Mouse (Mus musculus): Measurements from ENCODE around the gene Zmynd12. TPM values are rescaled to one million over a fixed set of nuclear protein-coding genes. Genes with fewer than 3 reads are reported as not detected.

The Zmynd12 gene
- polyA plus RNA-seq, 1 experiment from 2014 or later = 0.14 TPM

DNA sequence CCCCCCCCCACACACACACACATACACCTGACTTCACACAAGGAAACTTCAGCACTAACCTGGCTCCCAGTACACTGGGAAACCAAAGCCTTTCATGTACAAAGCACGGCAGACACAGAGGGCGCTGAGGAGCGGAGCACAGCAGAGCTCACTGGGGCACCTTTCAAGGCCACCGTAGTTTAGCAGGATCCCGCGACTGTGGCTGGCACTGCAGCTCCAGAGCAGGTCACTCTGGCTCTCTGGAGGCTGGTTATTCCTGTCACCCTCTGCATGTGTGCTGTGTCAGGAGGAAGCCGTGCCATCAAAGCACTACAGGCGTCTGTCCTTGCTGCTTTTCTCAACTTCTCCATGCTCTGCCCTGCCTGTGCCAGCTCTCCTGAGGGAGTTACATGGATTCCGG lies 60.4 kb downstream of the Zmynd12 start:
- no peak for ATAC-seq (ENCODE audit: insufficient number of reproducible peaks, insufficient read depth, low FRiP score, low TSS enrichment)
- no peak overlapping the region for H3K27ac ChIP-seq
- H3K9ac ChIP-seq = no peak overlapping the region
- H3K36me3 ChIP-seq = no peaks in the 10 kb centered on the region
- H3K4me1 ChIP-seq = no peaks in the 10 kb centered on the region
- no peaks in the 10 kb centered on the region for H3K27me3 ChIP-seq
- no peak overlapping the region for H3K4me2 ChIP-seq (replicated peaks)
- no peak overlapping the region for H3K4me3 ChIP-seq
- no peaks in the 10 kb centered on the region for H3K9me3 ChIP-seq
- 49% methylated on average over 9 of the region's 9 CpGs for WGBS

DNA sequence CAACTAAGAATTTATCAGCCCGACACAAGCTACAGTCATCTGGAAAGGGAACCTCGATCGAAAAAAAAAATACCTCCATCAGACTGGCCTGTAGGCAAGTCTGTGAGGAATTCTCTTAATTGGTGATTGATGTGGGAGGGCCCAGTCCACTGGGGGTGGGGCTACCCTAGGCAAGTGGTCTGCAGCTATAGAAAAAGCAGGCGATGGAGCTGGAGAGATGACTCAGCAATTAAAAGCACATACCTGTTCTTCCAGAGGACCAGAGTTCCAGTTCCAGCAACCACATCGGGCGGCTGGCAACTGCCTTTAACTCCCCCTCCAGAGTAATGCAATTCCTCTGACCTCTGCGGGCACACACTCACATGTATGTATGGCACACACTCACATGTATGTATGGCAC lies 62.3 kb downstream of the Zmynd12 start:
- Histone ChIP-seq H3K9ac (no peak overlapping the region), H3K4me1 (no peaks in the 10 kb centered on the region), H3K4me2 (replicated peaks) (no peak overlapping the region), H3K9me3 (no peaks in the 10 kb centered on the region), H3K36me3 (no peaks in the 10 kb centered on the region), H3K27ac (no peak overlapping the region), H3K4me3 (no peak overlapping the region), H3K27me3 (no peaks in the 10 kb centered on the region)
- no peak for ATAC-seq (ENCODE audit: insufficient number of reproducible peaks, insufficient read depth, low FRiP score, low TSS enrichment)
- 68% methylated on average over 7 of the region's 7 CpGs for WGBS

DNA sequence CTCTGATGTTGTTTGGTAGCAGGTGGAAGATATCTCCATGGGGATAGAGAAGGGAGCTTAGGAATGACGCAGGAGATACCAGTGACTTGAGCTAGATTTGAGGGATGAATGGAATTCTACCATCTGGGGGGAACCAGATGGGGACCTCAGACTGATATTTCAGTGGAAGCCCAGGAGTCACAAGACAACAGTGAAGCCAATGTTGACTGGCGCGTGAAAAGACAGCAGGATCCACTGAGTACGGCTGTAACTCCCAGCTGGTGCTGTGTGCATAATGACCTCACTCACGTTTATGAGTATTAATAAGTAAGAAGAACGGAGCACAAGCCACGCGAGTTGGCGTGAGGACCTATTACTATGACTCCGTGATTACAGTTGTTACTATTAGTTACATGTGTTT lies 67.1 kb downstream of the Zmynd12 start:
- ATAC-seq (ENCODE audit: insufficient number of reproducible peaks, insufficient read depth, low FRiP score, low TSS enrichment) = no peak
- H3K9ac ChIP-seq = no peak overlapping the region
- WGBS = 92% methylated on average over 10 of the region's 10 CpGs
- peaks cover 3% of the 10 kb centered on the region; the same call in 1 of the 2 replicates for H3K4me1 ChIP-seq
- H3K4me3 ChIP-seq = no peak overlapping the region
- H3K36me3 ChIP-seq = no peaks in the 10 kb centered on the region
- H3K9me3 ChIP-seq = no peaks in the 10 kb centered on the region
- H3K4me2 ChIP-seq (replicated peaks) = no peak overlapping the region
- no peak overlapping the region for H3K27ac ChIP-seq
- peaks cover 29% of the 10 kb centered on the region for H3K27me3 ChIP-seq

DNA sequence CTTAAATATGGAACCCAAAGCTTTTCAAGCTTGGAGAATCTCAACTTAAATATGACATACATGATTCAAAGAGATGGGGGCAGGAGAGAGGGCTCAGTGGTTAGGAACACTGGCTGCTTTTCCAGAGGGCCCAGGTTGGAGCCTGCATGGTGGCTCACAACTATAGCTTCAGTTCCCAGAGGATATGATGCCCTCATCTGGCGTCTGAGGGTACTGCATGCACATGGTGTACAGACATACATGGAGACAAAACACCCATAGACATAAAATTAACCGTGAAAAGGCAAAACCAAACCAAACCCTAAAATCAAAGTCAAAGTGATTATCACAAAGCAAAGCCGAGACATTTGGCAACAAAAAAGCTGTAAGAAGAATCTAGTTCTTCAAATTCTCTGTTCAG lies 68.2 kb downstream of the Zmynd12 start:
- peaks cover 29% of the 10 kb centered on the region for H3K27me3 ChIP-seq
- H3K27ac ChIP-seq = no peak overlapping the region
- WGBS = 72% methylated on average over 3 of the region's 3 CpGs
- H3K36me3 ChIP-seq = no peaks in the 10 kb centered on the region
- no peak overlapping the region for H3K4me3 ChIP-seq
- no peak for ATAC-seq (ENCODE audit: insufficient number of reproducible peaks, insufficient read depth, low FRiP score, low TSS enrichment)
- no peak overlapping the region for H3K9ac ChIP-seq
- peaks cover 3% of the 10 kb centered on the region; the same call in 1 of the 2 replicates for H3K4me1 ChIP-seq
- H3K4me2 ChIP-seq (replicated peaks) = no peak overlapping the region
- H3K9me3 ChIP-seq = no peaks in the 10 kb centered on the region

DNA sequence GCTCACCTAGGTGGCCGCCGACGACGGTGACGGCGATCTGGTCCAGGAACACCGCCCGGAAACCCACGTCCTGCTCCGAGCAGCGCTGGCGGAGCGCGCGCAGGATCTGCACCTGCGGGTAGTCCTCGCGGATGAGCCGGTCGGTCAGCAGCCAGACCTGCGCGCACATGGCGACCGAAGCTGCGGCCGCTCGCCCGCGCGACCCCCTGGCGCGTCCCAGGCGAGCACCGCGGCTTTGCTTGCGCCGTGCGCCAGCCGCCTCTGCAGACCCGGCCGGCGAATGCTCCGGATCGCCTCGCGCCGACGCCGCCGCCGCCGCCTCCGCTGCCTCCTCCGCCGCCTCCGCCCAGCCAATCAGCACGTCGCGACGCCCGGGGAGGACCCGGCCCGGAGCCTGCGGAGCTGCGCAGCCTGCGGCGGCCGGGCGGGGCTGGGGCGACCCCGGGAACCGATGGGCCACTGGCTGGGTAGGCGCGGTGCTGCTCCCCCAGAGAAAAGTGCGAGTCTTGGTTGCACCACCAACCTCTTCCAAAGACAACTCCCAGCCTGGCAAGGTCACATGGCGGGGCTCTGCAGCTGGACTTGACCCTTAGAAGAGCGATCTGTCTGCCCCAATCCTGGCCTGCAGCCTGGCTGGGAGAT lies 69.8 kb downstream of the Zmynd12 start, which contains the start of gene Rimkla:
TSS of gene Rimkla (minus strand) at position 338 of the 642 bp plus-strand sequence.
- peak; percentile 77; the same call in 1 of the 2 replicates for ATAC-seq (ENCODE audit: insufficient number of reproducible peaks, insufficient read depth, low FRiP score, low TSS enrichment)
- peaks cover 3% of the 10 kb centered on the region; the same call in 1 of the 2 replicates for H3K4me1 ChIP-seq
- no peaks in the 10 kb centered on the region for H3K36me3 ChIP-seq
- peak within 1 kb of the TSS; percentile 58 for H3K4me3 ChIP-seq
- no peak within 1 kb of the TSS for H3K27ac ChIP-seq
- H3K9ac ChIP-seq = peak within 1 kb of the TSS; percentile 61
- H3K9me3 ChIP-seq = no peaks in the 10 kb centered on the region
- WGBS = under 1% methylated on average over 77 of the region's 77 CpGs
- peak within 1 kb of the TSS; percentile 95 for H3K4me2 ChIP-seq (replicated peaks)
- H3K27me3 ChIP-seq = peaks cover 33% of the 10 kb centered on the region

DNA sequence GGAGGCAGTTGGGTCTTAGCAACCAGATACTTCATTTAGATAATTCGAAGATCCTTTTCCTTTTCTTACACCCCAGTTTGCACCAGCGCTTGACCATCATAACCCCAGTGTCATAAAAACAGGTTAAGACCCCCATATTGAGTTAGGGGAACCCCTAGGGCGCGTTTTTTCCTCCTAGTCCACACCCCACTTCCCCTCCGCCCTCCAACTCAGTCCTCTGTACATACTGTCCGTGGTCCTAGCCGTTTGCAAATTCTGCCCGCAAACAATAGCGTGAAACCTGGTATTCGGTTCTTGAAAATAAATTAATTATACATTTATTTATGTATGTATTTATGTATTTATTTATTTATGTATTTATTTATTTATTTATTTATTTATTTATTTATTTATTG lies 70.3 kb downstream of the Zmynd12 start:
- H3K9ac ChIP-seq = no peak overlapping the region
- ATAC-seq (ENCODE audit: insufficient number of reproducible peaks, insufficient read depth, low FRiP score, low TSS enrichment) = no peak
- no peak overlapping the region for H3K27ac ChIP-seq
- WGBS = 37% methylated on average over 10 of the region's 10 CpGs
- peaks cover 3% of the 10 kb centered on the region; the same call in 1 of the 2 replicates for H3K4me1 ChIP-seq
- no peaks in the 10 kb centered on the region for H3K9me3 ChIP-seq
- H3K27me3 ChIP-seq = peaks cover 33% of the 10 kb centered on the region
- peak overlapping the region; percentile 95 for H3K4me2 ChIP-seq (replicated peaks)
- H3K36me3 ChIP-seq = no peaks in the 10 kb centered on the region
- peak overlapping the region; percentile 58 for H3K4me3 ChIP-seq

DNA sequence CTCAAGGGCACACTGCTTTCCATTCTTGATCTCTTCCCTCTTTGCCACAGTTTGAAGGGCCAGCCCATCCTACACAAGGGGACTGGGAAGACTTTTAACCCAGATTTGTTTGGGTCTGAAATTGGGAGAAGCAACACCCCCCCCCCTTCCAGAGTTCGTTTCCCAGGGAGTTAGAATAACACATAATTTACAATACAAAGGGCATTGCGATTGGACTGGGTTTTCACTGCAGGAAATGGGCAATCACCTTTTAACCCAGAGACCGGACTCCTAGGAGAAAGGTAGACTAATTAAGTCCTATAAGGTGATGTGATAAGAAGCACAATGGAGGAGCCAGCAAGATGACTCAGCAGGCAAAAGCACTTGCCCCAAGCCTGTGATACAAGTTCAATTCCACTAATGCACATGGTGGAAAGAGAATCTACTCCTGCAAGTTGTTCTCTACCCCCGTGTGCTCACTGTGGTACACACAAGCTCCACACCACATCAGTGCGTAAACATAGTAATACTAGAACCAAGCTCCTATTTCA lies 75.8 kb downstream of the Zmynd12 start:
- no peak for ATAC-seq (ENCODE audit: insufficient number of reproducible peaks, insufficient read depth, low FRiP score, low TSS enrichment)
- H3K27ac ChIP-seq = no peak overlapping the region
- no peaks in the 10 kb centered on the region for H3K36me3 ChIP-seq
- H3K9me3 ChIP-seq = no peaks in the 10 kb centered on the region
- H3K4me1 ChIP-seq = no peaks in the 10 kb centered on the region
- WGBS = 61% methylated on average over 5 of the region's 5 CpGs
- no peak overlapping the region for H3K9ac ChIP-seq
- H3K4me2 ChIP-seq (replicated peaks) = no peak overlapping the region
- H3K4me3 ChIP-seq = no peak overlapping the region
- peaks cover 12% of the 10 kb centered on the region; the same call in 1 of the 2 replicates for H3K27me3 ChIP-seq

DNA sequence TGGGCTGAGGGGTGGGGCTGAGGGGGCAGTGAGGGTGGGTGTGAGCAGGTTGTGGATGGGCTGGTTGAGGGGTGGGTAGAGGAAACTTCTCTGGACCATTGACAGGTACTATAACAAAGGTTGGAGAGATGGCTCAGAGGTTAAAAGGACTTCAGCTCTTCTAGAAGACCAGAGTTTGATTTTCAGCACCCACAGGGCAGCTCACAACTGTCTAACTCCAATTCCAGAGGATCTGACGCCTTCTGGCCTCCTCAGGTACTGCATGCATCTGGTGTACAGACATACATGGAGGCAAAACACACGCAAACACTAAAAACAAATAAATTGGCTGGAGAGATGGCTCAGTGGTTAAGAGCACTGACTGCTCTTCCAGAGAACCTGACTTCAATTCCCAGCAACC lies 89.0 kb downstream of the Zmynd12 start:
- Histone ChIP-seq H3K4me1 (no peaks in the 10 kb centered on the region), H3K4me3 (no peak overlapping the region), H3K36me3 (no peaks in the 10 kb centered on the region), H3K27ac (no peak overlapping the region), H3K4me2 (replicated peaks) (no peak overlapping the region), H3K27me3 (no peaks in the 10 kb centered on the region), H3K9me3 (no peaks in the 10 kb centered on the region), H3K9ac (no peak overlapping the region)
- WGBS = 69% methylated on average over 2 of the region's 2 CpGs
- no peak for ATAC-seq (ENCODE audit: insufficient number of reproducible peaks, insufficient read depth, low FRiP score, low TSS enrichment)

DNA sequence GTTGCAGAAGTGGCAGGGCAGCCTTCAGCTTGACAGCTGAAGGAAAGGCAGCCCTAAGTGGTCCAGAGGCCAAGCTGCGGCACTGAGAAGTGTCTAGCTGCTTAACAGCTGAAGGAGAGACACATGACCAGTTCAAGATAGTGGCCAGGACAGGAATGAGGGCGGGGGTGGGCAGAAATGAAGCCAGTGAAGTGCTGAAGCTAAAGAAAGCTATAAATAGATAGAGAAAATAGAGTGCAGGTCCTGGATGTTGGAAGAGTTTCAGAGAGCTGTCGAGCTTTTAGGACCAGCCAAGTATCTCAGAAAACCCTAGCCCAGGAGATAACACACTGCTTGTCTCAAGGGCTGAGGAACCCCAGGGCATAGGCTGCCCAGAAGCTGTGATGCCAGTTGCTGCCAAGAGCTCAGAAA lies 90.1 kb downstream of the Zmynd12 start:
- no peak overlapping the region for H3K9ac ChIP-seq
- H3K4me1 ChIP-seq = no peaks in the 10 kb centered on the region
- no peak overlapping the region for H3K4me3 ChIP-seq
- no peak overlapping the region for H3K4me2 ChIP-seq (replicated peaks)
- ATAC-seq (ENCODE audit: insufficient number of reproducible peaks, insufficient read depth, low FRiP score, low TSS enrichment) = no peak
- no peak overlapping the region for H3K27ac ChIP-seq
- no peaks in the 10 kb centered on the region for H3K27me3 ChIP-seq
- no peaks in the 10 kb centered on the region for H3K36me3 ChIP-seq
- no peaks in the 10 kb centered on the region for H3K9me3 ChIP-seq
- 68% methylated on average over 3 of the region's 3 CpGs for WGBS

Other genes with a start within 250 kb of the Zmynd12 start
- gene Zfp691, start 248.6 kb upstream of the Zmynd12 start, polyA plus RNA-seq (2016; fragmentation: Nextera tagmentation; extraction: Ambion mirVana) = 7.7 and 7.8 TPM in 2 replicates
- 8.4 and 8.9 TPM in 2 replicates for gene Ermap, start 232.8 kb upstream of the Zmynd12 start, polyA plus RNA-seq (2016; fragmentation: Nextera tagmentation; extraction: Ambion mirVana)
- gene Svbp, start 227.5 kb upstream of the Zmynd12 start, polyA plus RNA-seq (2016; fragmentation: Nextera tagmentation; extraction: Ambion mirVana) = 189 TPM in 2 replicates
- not detected in 2 replicates for gene Tmem269, start 204.6 kb upstream of the Zmynd12 start, polyA plus RNA-seq (2016; fragmentation: Nextera tagmentation; extraction: Ambion mirVana)
- 42.2 and 43.8 TPM in 2 replicates for gene AU022252, start 190.1 kb upstream of the Zmynd12 start, polyA plus RNA-seq (2016; fragmentation: Nextera tagmentation; extraction: Ambion mirVana)
- gene P3h1, start 189.9 kb upstream of the Zmynd12 start, polyA plus RNA-seq (2016; fragmentation: Nextera tagmentation; extraction: Ambion mirVana) = 35.2 and 39.1 TPM in 2 replicates
- 0.12 TPM in 1 of 2 replicates, not detected in the other for gene Cldn19, start 167.4 kb upstream of the Zmynd12 start, polyA plus RNA-seq (2016; fragmentation: Nextera tagmentation; extraction: Ambion mirVana)
- gene Ybx1, start 128.2 kb upstream of the Zmynd12 start, polyA plus RNA-seq (2016; fragmentation: Nextera tagmentation; extraction: Ambion mirVana) = 1,059 and 1,113 TPM in 2 replicates
- 120 and 125 TPM in 2 replicates for gene Ppih, start 102.3 kb upstream of the Zmynd12 start, polyA plus RNA-seq (2016; fragmentation: Nextera tagmentation; extraction: Ambion mirVana)
- gene Ccdc30, start 7.3 kb upstream of the Zmynd12 start, polyA plus RNA-seq (2016; fragmentation: Nextera tagmentation; extraction: Ambion mirVana) = 8.3 and 9.5 TPM in 2 replicates
- gene Ppcs, start 394 bp upstream of the Zmynd12 start, polyA plus RNA-seq (2016; fragmentation: Nextera tagmentation; extraction: Ambion mirVana) = 28.7 and 31.3 TPM in 2 replicates
- 2.3 and 2.7 TPM in 2 replicates for gene Rimkla, start 69.8 kb downstream of the Zmynd12 start, polyA plus RNA-seq (2016; fragmentation: Nextera tagmentation; extraction: Ambion mirVana)
- 29.5 and 29.8 TPM in 2 replicates for gene Foxj3, start 114.2 kb downstream of the Zmynd12 start, polyA plus RNA-seq (2016; fragmentation: Nextera tagmentation; extraction: Ambion mirVana)
- 4.0 and 6.1 TPM in 2 replicates for gene Frg2f1, start 116.7 kb downstream of the Zmynd12 start, polyA plus RNA-seq (2016; fragmentation: Nextera tagmentation; extraction: Ambion mirVana)
- gene Guca2a, start 214.9 kb downstream of the Zmynd12 start, polyA plus RNA-seq (2016; fragmentation: Nextera tagmentation; extraction: Ambion mirVana) = not detected in 2 replicates
- gene Guca2b, start 236.1 kb downstream of the Zmynd12 start, polyA plus RNA-seq (2016; fragmentation: Nextera tagmentation; extraction: Ambion mirVana) = not detected in 2 replicates

Measured in embryonic facial prominence, embryonic 12.5 days (tissue).